Mouse (Mus musculus) liver, embryonic 14.5 days (tissue): ENCODE results near the gene Cdk11b.

Experiments
- CTCF ChIP-seq: IDR thresholded peaks from 2 replicates; pipeline ENCODE4 v1.5.1; 2016; ENCODE audit warnings: antibody characterized with exemption, low read depth, control low read depth
- EP300 ChIP-seq: IDR thresholded peaks from 2 replicates; pipeline ENCODE4 v1.6.1; 2016; ENCODE audit warnings: antibody characterized with exemption, low read depth

DNA sequence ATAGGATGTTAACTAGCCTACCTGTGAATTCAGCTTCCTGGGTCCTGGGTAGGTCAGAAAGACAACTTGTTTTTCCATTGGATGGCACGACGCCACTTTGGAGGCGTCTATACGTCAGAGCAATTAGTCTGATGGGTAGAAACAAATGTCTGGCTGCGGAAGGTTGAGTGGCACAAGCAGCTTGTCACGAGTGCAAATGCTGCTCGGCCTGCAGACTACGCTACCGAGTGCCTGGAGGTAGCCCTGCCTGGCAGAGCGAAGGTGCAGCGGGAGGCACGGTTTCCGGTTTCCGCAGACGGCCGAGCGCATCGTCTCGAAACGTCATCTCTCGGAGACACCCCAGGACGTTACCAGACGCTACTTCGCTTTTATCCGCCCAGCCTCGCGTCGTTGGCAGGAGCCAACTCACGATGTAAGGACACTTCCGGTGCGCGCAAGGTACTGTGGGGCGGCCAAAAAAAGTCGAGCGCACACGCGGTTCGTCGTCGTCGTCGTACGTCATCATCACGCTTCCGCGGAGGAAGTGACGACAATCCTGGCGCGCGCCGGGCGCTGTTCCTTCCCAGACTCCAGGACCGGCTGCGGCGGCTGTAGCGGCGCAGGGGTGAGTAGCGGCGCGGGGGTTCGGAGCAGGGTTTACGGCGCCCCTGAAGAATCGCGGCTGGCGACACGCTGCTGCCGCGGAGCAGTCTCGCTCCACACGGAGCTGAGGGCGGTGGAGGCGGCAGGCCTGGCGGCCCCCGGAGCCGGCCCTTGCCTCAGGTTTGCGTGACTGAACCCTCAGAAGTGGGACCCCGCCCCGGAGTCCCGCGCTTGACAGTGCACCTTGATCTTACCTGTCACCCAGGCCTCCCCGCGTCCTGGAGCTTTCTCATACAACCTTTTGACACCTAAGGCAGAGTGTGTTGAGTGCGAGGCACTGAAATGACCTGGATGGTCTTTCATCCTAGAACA is at the start of gene Cdk11b:
- TF ChIP-seq CTCF (no peak), EP300 (no peak)
